Mouse (Mus musculus) brain, embryonic 14.5 days (tissue): Measurements from ENCODE around the gene Nebl.

Source experiments
- CTCF ChIP-seq: fragments of 200-500 bp; IDR thresholded peaks from 2 replicates; pipeline ENCODE4 v1.5.1; 2012; ENCODE audit warnings: inconsistent platforms, mild to moderate bottlenecking, moderate library complexity, borderline replicate concordance; ENCODE audit not compliant: insufficient read depth, insufficient read length; ENCODE audit errors: extremely low read depth
- POLR2A ChIP-seq: fragments of 200-500 bp; IDR thresholded peaks from 2 replicates; pipeline ENCODE4 v1.6.1; 2012; ENCODE audit warnings: mild to moderate bottlenecking, inconsistent platforms, borderline replicate concordance; ENCODE audit not compliant: poor library complexity, insufficient read depth, insufficient read length, severe bottlenecking; ENCODE audit errors: extremely low read depth

- TF ChIP-seq CTCF (no peak), POLR2A (no peak)
Measured at GRCm38 (mm10) chr2:17640861-17641260, 90.4 kb downstream of the Nebl start.
